Mouse (Mus musculus): ENCODE data around the gene Lmx1b.

DNA sequence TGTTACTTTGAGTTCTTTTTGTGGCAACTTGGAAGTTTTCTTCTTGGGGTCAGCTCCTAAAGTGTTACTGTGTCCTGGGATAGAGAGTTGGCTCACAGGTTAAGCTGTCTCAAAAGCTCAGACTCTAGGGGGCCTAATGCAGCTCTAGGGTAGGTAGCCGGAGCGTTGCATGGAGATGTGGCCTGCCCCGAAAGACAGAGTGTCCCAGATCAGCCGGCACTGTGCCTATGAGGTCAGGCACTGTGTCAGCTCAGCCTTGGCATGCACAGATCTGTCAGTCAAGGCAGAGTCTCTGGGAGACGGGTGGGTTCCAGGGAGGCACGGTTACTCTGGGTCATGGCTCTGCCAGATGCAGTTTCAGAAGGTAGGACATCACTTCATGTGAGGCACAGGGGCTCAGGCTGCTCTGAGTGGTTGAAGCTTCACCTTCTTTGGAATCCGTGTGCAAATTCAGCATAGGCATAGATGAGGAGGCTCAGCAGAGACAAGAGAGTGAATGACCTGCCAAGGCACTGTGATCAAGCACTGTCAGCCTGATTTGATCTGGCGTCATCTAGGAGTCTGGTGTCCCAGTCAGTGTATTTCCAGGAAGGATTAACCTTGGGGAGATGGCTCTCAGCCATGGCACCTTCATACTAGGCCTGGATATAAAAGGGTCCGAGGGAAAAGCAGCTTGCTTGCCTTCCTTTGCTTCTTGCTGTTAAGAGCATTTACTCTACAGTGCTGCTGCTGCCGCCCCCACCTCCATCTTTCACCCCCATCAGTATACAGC, 32.6 kb upstream of the Lmx1b start:
- TF ChIP-seq CTCF (IDR thresholded peaks at IDR 0.05; ENCODE audit: low read depth): no peak
- TF ChIP-seq EP300 (optimal IDR thresholded peaks at IDR 0.05): no peak

All from stomach, postnatal 0 days (tissue).